Mouse (Mus musculus) layer of hippocampus, adult 11-12 months (tissue): ENCODE measurements at regions not wholly inside any gene's neighbourhood (a gene's known extent, or its start where the extent isn't known, plus 50 kb on each side); places are given as distances from the start of the nearest gene placed in this dataset.

Source experiments
- DNase-seq: peaks from one replicate; pipeline ENCODE4 v3.0.0; 2022; ENCODE audit warnings: low spot score

GRCm38 (mm10) chr2:128473997-128474396 is 117.0 kb upstream of the Spdye4c start:
- DNase-seq: no peak

- DNase-seq: no peak
Observed at GRCm38 (mm10) chr2:128477242-128477641, 113.8 kb upstream of the Spdye4c start.

DNA sequence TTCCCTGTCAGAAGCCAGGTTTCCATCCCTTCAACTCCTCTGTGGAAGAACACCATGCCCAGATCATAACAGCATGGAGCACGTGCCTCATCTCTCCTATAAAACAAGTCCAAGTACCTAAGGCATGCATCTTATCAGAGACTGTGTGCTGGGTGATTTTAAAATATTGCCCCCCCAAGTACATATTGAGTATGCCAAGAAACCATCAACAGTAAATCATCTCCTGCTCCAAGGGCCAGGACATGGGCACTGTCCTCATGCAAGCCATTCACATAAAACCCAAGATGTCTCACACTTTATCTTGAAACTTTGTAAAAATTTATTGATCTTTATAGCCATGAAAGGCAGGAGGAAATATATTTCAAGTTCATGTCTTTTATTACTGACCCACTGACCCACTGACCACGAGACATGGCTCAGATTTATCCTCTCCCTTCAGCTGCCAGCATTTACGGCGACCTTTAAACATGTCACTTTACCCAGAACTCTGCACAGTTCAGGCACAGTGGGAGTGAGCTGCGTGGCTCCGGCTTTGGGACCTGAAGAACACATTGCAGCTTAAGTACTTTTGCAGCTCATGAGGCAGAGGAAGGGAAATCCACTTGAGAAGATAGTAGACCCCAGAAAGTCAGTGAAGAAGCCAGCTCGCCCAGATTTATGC is 99.7 kb upstream of the Spdye4c start:
- DNase-seq: no peak

GRCm38 (mm10) chr2:128493871-128494270 is 97.1 kb upstream of the Spdye4c start:
- DNase-seq: no peak

GRCm38 (mm10) chr2:128497891-128498290 is 93.1 kb upstream of the Spdye4c start:
- no peak for DNase-seq

GRCm38 (mm10) chr2:128498611-128499010 is 92.4 kb upstream of the Spdye4c start:
- no peak for DNase-seq

DNA sequence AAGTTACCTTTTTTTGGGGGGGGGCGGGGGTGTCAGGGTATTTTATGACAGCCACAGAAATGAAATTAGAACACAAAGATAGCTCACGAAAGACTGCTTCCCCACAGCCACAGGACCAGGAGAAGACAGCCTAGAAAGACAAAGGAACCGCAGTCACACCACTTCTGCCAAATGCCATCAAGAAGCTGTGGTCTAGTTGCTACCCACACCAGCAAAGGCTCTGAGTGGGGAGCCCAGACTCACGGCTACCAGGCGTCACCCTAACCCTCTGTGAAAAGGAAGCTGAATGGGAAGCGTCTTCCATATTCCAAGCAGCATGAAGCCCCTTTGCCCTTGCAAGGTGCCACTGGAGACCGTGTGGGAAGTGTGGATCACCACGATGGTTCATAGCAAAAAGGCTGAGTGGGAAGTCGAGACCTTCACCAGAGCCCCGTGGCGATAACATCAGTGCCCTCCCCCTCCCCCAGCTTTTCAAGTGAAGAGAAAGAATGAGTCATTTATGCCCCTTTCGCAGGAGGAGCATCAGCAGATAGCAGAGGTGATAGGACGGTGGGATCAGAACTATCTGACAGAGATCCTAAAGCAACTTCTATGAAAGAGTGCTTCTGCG is 91.3 kb upstream of the Spdye4c start:
- DNase-seq: no peak

- DNase-seq: no peak
Observed at GRCm38 (mm10) chr2:128502676-128503075, 88.3 kb upstream of the Spdye4c start.

- DNase-seq: no peak
Observed at GRCm38 (mm10) chr2:128503136-128503935, 87.7 kb upstream of the Spdye4c start.

DNA sequence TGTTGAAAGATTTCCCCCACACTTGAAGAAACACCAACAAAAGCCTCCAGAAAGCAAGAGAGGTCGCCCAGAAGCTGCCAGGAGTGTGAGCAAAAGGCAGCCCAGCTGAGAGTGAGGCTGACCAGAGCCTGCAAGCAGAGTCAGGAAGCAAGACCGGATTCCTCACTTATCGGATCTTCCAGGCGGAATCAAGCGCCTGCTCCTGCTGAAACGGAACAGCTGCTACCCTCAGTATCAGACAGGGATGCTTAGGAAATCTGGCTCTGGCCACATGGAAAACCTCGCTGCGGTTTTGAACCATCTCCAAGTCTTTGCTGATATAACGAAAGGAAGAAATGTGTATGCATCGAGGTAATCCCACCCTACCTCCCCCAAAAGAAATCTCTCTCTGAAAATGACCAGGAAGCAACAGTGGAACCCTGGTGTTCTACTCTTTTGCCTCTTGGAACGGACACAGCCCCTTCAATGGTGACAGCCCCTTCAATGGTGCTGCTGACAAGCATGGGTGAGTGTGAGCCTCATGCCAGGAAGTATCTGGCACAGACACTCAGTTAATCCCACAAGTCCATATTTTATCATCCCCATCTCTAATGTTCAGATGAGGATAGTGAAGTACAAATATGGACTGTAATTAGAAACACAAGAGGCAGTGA is 83.3 kb upstream of the Spdye4c start:
- no peak for DNase-seq

DNA sequence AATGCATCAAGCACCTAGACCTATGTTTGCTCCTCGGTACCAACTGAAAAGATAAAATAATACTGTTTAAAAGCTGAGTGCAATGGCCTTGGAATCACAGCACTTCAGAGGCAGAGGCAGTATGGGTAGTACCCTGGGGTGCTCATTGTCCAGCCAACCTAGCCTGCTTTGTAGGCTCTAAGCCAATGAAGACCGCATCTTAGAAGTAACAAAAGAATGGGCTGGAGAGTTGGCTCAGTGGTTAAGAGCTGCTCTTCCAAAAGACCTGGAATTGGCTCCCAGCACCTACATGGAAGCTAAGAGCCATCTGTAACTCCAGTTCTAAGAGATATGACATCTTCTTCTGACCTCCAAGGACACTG is 82.8 kb upstream of the Spdye4c start:
- no peak for DNase-seq

DNA sequence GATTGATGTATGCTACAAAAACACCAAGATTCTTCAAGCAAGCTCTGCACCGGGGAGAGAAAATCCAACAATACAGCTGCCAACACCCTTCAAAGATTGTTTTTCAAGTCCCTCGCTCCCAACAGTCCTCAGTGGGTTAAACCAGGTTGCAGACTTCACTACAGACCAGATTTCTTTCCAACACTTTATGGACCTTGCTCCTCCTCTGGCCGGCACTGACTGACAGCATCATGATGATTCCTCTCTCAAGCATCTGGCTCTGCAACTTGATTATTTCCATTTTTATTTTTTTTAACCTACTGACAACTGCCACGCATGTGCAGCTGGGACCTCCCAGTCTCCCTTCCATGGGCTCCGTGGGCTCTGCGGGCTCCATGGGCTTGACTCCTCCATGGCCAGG is 79.7 kb upstream of the Spdye4c start:
- no peak for DNase-seq

- DNase-seq: no peak
Observed at GRCm38 (mm10) chr2:128512852-128513251, 78.2 kb upstream of the Spdye4c start.

DNA sequence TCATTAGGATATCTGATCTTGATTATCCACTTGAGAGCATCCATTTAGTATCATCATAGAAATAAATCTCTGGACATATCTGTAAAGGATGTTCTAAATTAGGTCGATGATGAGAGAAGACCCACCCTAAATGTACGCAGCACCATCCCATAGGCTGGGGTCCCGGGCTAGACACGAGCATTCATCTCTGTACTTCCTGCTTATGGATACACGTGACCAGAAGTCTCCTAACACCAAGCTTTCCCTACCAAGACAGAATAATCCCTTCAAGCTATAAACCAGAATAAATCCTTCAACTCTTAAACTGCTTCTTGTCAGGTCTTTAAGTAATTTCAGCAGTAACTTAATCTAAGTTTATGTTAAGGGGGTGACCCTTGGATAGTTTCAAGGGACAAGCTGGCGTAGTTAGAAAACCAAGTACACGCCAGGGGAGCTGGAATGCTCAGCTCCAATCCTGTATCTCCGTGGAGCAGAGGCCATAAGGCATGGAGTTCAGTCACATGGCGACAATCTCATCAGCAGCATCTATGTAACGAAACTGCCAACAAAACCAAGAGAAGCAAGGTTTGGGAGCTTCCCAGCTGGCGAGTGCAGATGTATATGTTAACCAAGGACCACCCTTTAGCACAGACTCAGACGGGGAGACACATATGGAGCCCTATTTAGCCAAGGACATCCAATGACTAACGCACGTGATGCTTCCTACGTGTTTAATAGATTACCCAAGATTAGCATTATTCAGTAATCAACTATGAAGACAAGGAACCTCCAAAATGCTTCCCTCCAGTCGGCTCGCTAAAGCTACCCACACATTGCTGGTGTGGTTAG is 76.3 kb upstream of the Spdye4c start:
- DNase-seq: no peak

DNA sequence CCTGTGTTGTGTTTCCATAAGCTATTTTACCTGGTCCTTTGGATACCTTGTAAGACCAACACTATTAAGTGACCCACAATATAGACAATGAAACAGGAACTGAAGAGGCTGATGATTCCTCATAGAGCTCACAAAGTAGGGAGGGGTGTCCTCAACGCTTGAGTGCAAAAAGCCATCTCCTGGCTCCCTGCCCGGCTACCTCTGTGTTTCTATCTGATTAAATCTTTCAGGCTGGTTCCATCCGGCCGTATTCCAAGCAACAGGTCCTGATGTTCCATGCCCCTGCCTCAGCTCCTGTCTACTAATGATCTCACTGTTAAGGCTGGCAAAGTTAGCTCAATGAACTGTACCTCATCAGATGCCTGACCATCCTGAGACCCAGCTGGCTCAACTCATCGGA is 75.3 kb upstream of the Spdye4c start:
- DNase-seq: no peak

- DNase-seq: no peak
Observed at GRCm38 (mm10) chr2:128516694-128517093, 74.3 kb upstream of the Spdye4c start.

GRCm38 (mm10) chr2:128518142-128518541 is 72.9 kb upstream of the Spdye4c start:
- DNase-seq: no peak

DNA sequence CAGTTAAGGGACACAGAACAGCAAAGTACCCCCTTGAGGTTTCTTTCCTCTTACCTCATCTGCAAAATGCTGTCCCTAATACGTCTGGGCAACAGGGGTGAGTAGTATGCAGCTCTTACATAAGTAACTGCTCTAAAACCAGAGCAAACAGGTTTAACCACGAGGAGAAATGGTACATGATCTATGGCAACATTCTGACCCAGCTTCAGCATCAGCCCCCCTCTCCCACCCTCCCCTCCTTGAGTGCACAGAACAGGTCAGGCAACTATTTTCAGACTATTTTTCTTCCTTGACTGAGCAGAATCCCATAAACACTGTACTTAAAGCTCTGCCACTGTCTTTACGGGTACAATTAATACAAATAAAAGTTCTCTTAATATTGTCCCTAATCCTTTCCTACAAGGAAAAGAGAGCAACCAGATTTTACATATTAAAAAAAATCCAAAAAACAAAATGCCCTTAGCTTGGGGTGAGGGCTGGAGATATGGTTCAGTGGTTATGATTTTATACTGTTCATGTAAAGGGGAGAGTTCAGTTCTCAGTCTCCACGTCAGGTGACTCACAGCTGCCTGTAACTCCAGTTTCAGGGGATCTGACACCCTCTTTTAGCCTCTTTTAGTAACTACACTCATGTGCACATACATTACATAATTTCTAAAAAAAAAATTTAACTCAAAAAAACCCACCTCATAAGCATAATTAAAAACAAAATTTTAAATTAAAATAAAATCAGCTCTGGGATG is 69.1 kb upstream of the Spdye4c start:
- no peak for DNase-seq

DNA sequence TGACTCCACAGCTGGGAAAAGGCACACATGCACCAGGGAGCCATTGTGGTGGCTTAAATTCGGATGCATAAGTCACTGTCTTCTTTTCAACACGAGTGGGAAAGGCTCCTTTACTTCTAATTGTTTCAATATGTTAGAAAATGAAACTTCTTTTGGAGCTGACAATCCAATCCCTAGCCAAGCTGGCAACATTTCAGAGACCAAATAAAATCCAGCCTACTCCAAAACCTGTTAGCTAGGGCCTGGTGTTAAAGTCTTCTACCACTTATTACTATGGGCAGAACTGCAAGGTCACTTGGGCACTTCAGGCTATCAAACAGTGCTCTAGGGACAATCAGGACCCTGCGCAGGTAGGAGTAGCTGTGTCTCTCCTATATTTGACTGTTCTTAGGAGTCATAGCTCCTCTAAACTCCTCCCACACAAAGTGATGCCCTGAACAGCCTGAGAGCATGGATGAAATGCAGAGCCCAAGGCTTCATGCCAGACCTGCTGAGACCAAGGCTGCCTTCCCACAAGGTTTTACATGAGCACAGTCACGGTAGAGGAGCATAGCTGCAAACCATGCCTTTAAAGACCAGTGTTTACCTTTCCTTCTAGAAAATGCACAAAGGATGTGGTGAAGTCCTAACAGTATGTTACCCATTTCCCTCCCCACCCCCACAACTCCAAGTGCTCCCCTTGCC is 67.4 kb upstream of the Spdye4c start:
- DNase-seq: no peak

DNA sequence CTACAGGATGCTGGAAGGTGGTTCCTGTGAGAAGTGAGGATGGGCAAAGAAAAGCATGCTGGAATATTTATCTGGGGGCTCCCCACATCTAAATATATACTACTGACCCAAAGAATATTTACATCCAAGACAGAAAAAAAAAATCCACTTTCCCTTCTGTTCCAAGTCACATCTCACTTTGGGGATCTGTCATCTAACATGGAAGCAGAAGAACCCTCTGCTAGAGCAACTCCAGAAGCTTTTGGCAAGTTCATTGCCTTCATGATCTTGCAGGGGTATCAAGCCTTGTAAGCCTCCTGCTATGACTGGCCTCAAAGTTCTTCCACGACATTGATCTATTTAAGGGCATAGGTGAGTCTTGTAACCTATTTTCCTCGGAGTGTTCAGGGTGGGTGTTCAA is 64.9 kb upstream of the Spdye4c start:
- DNase-seq: no peak

DNA sequence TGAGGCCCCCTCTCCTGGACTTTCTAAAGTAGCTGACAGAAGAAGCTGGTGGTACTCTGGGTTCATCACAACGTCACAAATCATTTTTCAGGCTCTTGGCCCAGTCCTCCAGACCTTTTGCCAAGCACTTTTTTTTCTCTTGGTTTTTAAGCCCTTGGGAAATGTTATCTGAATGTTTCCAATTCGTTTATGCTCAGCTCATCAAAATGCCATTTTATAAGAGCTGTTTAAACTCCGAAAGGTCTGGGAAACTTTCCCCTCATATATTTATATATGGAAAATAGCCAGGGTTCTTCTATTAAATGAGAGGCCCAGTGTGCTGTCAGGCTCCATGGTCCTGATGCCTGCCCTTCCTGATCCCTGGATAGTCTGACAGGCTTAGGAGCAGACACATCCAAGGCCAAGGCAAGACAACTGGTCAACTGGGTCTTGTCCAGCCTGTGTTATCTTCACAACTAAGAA is 64.1 kb upstream of the Spdye4c start:
- DNase-seq: no peak
